Mouse (Mus musculus) hindlimb bud, embryonic 11.5 days (tissue): ENCODE measurements around the gene Chil4.

ENCODE experiments used
- DNase-seq: peaks from one replicate; pipeline ENCODE4 v3.0.0-alpha.2; 2012; ENCODE audit warnings: low read depth, low spot score; ENCODE audit errors: extremely low spot score

The Chil4 gene

DNA sequence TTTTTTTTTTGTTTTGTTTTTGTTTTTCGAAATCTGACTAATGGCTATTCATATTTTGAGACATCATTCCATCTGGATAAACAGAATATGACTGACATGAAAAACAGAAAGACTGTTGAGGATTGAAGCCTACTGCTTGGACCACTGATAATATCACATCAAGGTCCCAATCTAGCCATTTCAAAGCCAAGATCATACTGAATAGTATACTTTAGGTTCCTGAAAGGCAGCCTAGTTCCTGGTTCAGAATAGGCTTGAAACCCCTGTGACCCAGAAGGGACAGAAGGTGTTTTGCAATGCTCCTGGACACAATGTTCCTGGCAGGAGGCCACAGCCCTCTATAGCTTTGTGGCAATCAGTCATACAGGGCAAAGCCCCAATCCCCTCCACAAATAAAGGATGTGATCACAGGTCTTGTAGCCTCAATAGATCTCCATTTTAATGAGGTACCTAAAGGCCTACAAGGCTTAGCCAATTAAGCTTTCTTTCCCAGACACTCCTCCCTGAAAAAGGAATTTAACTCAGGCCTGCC, 48.7 kb downstream of the Chil4 start:
- DNase-seq, result no peak

DNA sequence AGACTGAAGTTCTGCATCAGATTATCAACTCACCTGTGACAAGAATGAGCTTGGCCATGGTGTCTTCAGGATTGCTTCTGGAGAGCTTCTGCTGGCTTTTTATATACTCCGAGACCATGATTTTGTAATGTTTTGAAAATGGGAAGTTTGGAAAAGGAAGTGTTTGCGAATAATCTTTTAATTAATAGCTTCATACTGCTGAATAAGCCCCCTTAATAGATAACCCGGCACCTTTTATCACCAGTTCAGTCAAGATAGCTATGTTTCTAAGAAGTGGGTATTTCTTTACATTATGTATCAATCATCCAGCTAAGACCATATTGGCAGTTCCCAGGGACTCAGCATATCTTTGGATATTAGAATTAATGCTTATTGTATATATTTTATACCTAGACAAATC, 51.8 kb downstream of the Chil4 start, which contains the start of gene Chil3:
Chil3 (minus strand) TSS at position 101 of the 400 bp plus-strand sequence.
- DNase-seq, result no peak

DNA sequence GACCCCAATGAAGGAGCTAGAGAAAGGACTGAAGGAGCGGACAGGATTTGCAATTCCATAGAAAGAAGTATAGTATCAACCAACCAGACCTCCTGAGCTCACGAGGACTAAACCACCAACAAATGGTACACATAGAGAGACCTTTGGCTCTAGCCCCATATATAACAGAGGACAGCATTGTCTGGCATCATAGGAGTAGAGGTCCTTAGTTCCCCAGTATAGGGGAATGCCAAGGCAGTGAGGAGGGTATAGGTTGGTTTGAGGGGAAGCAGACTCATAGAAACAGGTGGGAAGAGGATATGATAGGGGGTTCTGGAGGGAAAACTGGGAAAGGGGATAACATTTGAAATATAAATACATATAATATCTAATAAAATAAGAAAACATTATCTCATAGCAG, 64.9 kb downstream of the Chil4 start:
- no peak for DNase-seq
